Mouse (Mus musculus) lung, postnatal 10 days (tissue): ENCODE results near the gene Amy2a5.
"Not testable (repeated sequence)": the region's sequence is repeated elsewhere in the genome, so short reads cannot be mapped to it uniquely, and the experiment has no call there.

Experiments
- DNase-seq: peaks from one replicate; pipeline ENCODE4 v3.0.0; 2021

The Amy2a5 gene

GRCm38 (mm10) chr3:113258737-113259136 lies at the start of gene Amy2a5:
Amy2a5 (minus strand) TSS chr3:113258837.
- not testable (repeated sequence) for DNase-seq

GRCm38 (mm10) chr3:113291349-113291748 lies 32.7 kb upstream of the Amy2a5 start, which contains the start of gene Amy2a4:
Amy2a4 (minus strand) TSS chr3:113291449.
- not testable (repeated sequence) for DNase-seq

- not testable (repeated sequence) for DNase-seq
Observed at GRCm38 (mm10) chr3:113280285-113280684, 21.6 kb upstream of the Amy2a5 start.

GRCm38 (mm10) chr3:113279586-113279985 lies 20.9 kb upstream of the Amy2a5 start:
- not testable (repeated sequence) for DNase-seq

GRCm38 (mm10) chr3:113227115-113227514 lies 31.5 kb downstream of the Amy2a5 start:
- DNase-seq = no peak
